Mouse (Mus musculus): ENCODE measurements around the gene Lgals9. TPM values are rescaled to one million over a fixed set of nuclear protein-coding genes. Genes with fewer than 3 reads are reported as not detected.

Gene Lgals9
- total RNA-seq, 2 experiments from 2014 or later = 67.1 to 118 TPM

DNA sequence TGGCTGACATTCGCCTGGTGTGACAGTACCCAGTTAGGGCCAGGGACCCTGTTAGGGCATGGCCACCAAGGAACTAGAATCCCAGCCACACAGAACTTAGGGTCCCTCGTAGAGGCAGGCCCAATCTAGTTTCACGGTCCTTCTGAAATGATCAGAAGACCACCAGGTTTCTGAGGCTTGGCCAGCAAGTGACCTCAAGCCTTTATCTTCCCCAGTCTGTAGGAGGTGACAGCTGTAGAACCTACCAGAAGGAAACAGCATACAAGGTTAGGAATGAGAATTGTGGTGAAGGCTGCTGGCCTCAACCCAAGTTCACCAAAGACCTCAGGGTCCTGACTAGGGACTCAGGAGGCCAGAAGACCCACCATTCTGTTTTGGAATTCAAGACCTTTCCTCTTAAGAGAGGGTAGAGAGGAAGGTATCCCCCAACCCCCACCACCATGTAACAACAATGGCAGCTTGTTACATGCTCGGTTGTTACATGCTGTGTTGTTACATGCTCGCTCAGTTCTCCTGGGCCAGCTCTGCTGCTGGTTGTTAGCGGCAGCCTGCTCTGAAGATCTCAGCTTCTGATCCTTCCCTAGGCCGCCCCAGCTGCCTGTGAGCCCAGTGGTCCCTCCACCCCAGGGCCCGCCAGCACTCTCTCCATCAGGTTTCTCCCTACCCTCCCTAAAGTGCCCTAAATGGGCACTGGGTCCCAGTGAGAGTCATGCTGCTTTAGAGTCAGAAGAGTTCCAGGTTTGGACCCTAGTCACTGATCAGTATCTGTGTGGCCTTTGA lies 7.8 kb downstream of the Lgals9 start:
- DNase-seq = no peak

GRCm38 (mm10) chr11:78973381-78974150 lies 11.2 kb downstream of the Lgals9 start:
- peak; percentile 65 for DNase-seq

DNA sequence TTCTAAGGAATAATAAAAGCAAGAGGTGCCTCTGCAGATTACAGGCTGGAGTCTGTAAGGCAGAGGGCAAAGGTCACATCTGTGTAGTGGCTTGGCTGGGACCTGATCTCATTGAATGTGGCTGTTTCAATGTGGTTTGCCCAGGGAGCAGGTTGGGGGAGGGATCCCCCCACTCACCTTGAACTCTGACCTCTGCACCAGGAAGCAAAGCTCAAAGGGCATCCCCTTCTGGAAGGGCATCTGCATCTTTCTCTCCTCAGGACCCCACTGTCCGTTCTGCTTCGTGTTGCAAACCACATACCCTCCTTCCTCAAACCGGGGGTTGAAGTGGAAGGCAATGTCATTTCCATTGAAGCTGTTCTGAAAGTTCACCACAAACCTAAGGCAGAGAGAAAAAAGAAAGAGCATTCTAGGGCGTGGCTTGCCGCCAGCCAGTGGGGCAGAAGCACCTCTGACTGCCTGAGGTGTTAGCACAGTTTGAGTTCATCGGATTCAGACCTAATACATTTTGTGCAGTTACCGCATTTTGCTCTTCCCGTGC lies 11.9 kb downstream of the Lgals9 start:
- DNase-seq = no peak

DNA sequence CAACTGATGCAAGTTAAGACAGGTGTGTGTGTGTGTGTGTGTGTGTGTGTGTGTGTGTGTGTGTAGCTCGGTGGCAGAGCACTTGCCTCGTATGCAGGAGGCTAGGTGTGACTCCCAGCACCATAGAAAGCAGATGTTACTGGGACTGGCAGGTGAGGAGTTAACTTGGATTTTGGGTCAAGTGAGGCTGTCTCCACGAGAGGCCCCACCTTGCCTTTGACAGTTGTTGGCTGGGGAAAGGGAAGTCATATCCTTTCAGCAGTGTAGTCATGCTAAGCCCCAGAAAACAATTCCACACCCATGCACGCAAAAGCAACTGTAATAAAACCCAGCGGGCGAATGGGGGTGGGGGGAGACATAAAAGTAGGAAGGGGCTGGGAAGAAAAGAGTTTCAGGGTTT lies 12.4 kb downstream of the Lgals9 start:
- DNase-seq = no peak

GRCm38 (mm10) chr11:78971746-78972145 lies 13.0 kb downstream of the Lgals9 start:
- DNase-seq = no peak

GRCm38 (mm10) chr11:78971096-78971495 lies 13.7 kb downstream of the Lgals9 start:
- no peak for DNase-seq

DNA sequence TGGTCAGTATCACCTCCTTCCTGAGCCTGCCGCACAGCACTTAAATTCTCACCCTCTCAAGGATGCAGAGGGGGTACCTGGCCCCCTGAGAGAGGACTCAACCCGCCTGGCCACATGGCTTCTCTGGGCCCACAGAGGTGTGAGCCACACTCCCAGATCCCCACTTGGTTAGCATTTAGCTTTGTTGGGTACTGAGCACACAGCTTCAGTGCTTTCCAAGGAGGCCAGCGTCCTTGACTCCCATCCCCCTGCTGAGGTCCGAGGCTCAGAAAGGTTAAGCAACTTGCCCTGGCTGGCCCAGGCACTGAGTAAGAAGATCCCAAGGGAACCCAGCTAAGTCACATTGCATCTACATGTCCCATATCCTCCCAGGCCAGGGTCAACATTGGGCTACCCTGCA lies 16.6 kb downstream of the Lgals9 start:
- peak; percentile 48 for DNase-seq

DNA sequence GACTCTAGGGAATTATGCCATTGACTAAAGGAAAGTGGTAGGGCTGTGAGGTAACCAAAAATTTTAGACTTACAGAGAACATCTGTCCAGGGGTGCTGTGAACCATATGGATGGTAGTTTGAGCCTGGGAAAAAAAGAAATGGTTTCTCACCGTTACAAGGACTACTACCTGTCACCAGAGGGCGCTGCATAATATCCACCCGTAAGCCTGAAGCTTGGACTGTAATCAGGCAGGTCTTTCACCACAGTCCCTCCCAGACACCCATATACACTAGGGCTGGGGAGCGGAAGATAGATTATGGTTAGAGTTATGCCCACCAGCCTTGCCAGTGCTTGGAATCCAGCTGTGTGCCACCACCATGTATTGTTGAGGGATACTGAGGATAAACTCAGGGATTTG lies 17.4 kb downstream of the Lgals9 start:
- peak; percentile 59 for DNase-seq

- DNase-seq = no peak
These were observed 23.5 kb downstream of the Lgals9 start for GRCm38 (mm10) chr11:78961221-78961620.

DNA sequence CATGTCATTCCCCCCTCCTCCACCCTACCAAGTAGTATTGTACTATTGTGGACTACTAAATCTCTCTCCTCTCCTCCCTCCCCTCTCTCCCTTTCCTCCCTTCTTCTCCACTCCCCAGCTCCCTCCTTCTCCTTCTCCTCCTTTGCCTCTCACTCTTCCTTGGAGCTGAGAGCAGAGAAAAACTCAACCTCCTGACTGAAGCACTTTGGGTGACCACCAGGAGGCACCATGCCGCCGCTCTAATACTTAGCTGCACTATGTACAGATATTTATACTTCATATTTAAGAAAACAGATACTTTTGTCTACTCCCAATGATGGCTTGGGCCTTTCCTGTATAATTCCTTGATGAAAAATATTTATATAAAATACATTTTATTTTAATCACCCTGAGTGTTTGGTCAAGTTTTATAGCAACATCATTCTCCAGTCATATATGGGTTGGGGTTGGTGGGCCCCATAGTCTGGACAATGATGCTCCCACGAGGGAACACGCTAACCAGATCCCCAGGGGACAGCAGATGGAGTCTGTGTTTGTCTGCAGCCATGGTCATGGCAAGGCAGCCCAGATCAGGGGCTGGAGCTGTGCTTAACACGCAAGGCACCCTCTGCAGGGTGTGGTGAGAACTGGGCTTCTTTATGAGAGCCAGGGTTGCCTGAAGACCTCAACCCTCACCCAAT lies 24.8 kb downstream of the Lgals9 start:
- peak; percentile 60 for DNase-seq

DNA sequence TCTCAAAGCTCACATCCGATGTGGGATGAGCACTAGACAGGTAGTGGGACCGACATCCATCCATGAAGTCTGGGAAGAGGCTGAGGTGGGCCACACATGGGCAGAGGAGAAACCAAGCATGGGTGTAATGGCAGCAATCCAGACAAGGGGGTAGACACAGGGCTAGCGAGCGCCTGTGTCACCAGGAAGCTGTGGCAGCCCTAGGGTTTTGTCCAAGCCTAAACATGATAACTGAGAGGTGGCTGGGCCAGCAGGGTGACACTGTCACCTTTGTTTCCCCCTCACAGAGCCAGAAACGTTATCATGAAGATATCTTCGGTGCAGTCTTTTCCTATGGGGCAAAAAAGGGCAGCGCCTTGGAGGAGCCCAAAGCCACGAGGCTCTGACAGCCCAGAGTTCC lies 25.4 kb downstream of the Lgals9 start:
- DNase-seq = no peak

GRCm38 (mm10) chr11:78956260-78956659 lies 28.5 kb downstream of the Lgals9 start:
- DNase-seq = peak; percentile 87

- peak; percentile 83 for DNase-seq
These were observed 32.3 kb downstream of the Lgals9 start for GRCm38 (mm10) chr11:78952467-78952866.

DNA sequence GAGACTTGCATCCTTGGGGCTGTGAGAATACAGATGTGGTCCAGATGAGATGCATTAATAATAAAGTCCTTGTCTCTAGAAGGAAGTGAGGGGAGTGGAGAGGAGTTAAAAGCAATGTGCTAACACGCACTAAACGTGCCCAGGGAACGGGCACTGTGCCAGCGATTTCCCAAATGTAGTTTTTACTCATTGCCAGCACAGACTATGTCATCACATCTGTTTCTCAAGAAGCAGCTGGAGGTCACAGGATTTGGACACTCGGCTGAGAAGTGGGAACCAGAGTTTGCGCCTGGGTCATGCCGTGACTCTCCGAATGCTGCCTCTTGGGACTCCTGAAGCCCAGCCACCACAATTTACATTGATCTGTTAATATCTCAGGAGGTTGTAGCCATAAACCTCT lies 34.4 kb downstream of the Lgals9 start:
- DNase-seq = peak; percentile 79

DNA sequence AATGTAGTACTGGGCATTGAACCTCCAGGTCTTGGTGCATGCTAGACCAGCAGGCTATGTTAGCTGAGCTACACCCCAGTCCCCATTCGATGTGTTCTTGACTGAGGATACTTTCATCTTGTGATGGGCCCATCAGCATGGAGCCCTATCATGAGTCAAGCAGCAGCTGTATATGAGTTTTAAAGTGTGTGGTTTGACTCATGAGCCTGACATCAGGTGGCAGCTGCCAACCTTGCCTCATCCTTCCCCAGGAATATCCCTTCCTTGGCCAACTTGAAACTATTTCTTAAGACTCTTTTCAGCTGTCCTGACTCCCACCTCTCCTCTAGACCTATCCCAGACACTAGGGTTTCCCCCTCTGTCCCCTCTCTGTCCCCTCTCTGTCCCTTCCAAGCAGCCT lies 41.7 kb downstream of the Lgals9 start:
- no peak for DNase-seq

DNA sequence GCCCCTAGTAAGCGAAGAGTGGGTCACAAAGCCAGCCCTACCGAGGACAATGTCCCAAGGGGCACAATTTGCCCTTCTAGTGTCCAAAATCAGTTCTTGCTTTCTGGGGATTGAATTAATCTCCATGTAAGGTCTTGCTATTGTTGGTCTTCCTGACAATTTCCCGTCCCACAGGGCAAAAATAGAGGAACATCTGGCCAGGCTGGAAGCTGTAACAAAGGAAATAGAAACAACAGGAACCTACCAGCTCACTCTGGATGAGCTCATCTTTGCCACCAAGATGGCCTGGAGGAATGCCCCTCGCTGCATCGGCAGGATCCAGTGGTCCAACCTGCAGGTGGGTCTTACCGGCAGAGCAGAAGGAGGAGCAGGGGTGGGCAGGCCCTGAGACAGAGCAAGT lies 49.6 kb downstream of the Lgals9 start:
- DNase-seq = no peak

- DNase-seq = no peak
These were observed 50.0 kb downstream of the Lgals9 start for GRCm38 (mm10) chr11:78934727-78935126.

DNA sequence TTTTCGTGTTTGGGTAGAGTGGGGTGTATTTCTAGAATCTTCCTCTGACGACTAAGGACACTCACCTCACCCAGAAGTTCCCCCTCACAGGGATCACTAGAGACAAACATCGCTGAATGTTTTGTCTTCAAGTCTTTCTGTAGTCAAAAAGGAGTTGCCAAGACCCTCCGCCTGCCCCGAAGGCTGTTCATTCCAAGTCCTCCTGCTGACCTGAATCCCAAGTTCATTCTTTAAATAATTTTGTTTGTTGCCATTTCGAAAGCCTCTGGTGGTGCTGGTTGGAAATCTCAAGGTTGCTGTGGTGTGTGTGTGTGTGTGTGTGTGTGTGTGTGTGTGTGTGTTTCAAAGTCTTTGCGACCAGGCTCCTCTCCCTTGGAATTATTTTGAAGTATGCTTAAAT lies 50.4 kb downstream of the Lgals9 start:
- no peak for DNase-seq

- DNase-seq = peak; percentile 89
These were observed 55.4 kb downstream of the Lgals9 start for GRCm38 (mm10) chr11:78929345-78929744.

- DNase-seq = peak; percentile 62
These were observed 59.8 kb downstream of the Lgals9 start for GRCm38 (mm10) chr11:78924916-78925315.

GRCm38 (mm10) chr11:78924111-78924510 lies 60.6 kb downstream of the Lgals9 start:
- DNase-seq = no peak

DNA sequence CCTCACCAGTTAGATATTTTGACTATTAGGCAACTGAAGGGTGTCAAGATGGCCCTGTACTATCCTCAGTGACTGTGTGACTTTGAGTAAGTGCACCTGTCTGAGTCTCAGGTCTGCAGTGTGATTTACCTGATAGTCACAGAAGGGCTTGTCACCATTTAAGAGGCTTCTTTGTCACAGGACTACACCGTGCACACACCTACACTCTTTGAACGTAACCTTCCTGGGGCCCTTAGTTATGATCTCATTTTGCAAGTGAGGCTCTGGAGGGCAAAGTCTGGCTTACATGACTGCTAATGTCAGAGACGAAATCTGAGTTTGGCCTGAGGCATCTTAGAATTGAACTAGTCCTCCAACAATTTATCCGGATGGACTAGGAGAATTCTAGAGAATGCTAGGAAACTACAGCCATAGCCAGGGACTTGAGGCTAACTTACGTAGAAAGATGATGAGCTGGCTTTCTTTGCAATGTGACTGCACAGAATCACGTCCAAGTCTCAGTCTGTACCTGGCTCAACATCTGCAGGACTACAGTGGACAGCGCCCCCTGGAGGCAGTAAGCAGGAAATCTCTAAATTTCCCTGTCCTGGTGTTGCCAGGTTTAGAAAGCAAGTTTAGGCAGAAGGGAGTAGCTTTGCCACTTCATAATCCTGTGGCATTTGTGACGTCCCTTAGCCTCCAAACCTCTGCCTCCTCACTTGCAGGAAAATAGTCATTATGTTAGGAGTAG lies 61.9 kb downstream of the Lgals9 start:
- DNase-seq = peak; percentile 66
